Mouse (Mus musculus) lung, postnatal 0 days (tissue): ENCODE results near the gene Fancd2.
A peak's percentile ranks its signal among the peaks of the same experiment; 100 is the strongest.

Source experiments
- CTCF ChIP-seq: IDR thresholded peaks from 2 replicates; pipeline ENCODE4 v1.5.1; 2016; ENCODE audit warnings: antibody characterized with exemption, mild to moderate bottlenecking
- EP300 ChIP-seq: IDR thresholded peaks from 2 replicates; pipeline ENCODE4 v1.6.1; 2016; ENCODE audit warnings: antibody characterized with exemption, mild to moderate bottlenecking, control low read depth

GRCm38 (mm10) chr6:113494258-113494788, 37.2 kb upstream of the Fancd2 start:
- TF ChIP-seq CTCF (peak; percentile 80), EP300 (no peak)
